Mouse (Mus musculus): ENCODE data around the gene Sdk1. TPM values are rescaled to one million over a fixed set of nuclear protein-coding genes. Genes with fewer than 3 reads are reported as not detected.

Sdk1 gene
- total and polyA plus RNA-seq, 3 experiments, result not detected

- Histone ChIP-seq H3K4me1 (ENCODE audit: control insufficient read depth in 1 of 2, insufficient read depth in 2 of 2, low read length in 2 of 2) (no peaks in the 10 kb centered on the region), H3K27me3 (ENCODE audit: control insufficient read depth in 1 of 2, insufficient read depth in 2 of 2, low read length in 2 of 2) (no peaks in the 10 kb centered on the region), H3K79me2 (ENCODE audit: control insufficient read depth, insufficient read depth, low read length, poor library complexity) (no peaks in the 10 kb centered on the region), H3K36me3 (ENCODE audit: control insufficient read depth in 1 of 2, insufficient read depth in 2 of 2, low read length in 2 of 2) (no peaks in the 10 kb centered on the region), H3K4me3 (ENCODE audit: control insufficient read depth in 1 of 2, insufficient read depth in 1 of 2, low read depth in 2 of 2, low read length in 2 of 2) (no peak overlapping the region), H3K9ac (ENCODE audit: control insufficient read depth, low read depth, low read length, poor library complexity, severe bottlenecking) (no peak overlapping the region), H3K27ac (ENCODE audit: control insufficient read depth, low read depth, low read length) (no peak overlapping the region), H3K9me3 (replicated peaks; ENCODE audit: insufficient read depth, low read length) (no peaks in the 10 kb centered on the region)
- TF ChIP-seq MXI1 (IDR thresholded peaks at IDR 0.05; ENCODE audit: low read depth, low read length) (no peak), HCFC1 (IDR thresholded peaks at IDR 0.05; ENCODE audit: low read depth, low read length) (no peak), ZC3H11A (IDR thresholded peaks at IDR 0.05; ENCODE audit: low read depth, low read length) (no peak), ZMIZ1 (IDR thresholded peaks at IDR 0.05; ENCODE audit: low read depth, low read length) (no peak), CTCF (IDR thresholded peaks at IDR 0.05 in 2 of 3, conservative IDR thresholded peaks at IDR 0.05 in 1 of 3; ENCODE audit: control insufficient read depth in 1 of 3, insufficient read depth in 1 of 3, low read depth in 2 of 3, low read length in 3 of 3, poor library complexity in 1 of 3, severe bottlenecking in 1 of 3) (no peak), KAT2A (conservative IDR thresholded peaks at IDR 0.05; ENCODE audit: low read depth, low read length) (no peak), CHD1 (IDR thresholded peaks at IDR 0.05; ENCODE audit: low read depth, low read length) (no peak), MEF2A (IDR thresholded peaks at IDR 0.05; ENCODE audit: extremely low read depth, insufficient replicate concordance, low read depth, low read length, poor library complexity, severe bottlenecking) (no peak), CHD2 (IDR thresholded peaks at IDR 0.05; ENCODE audit: low read length) (no peak), NELFE (IDR thresholded peaks at IDR 0.05; ENCODE audit: low read depth, low read length) (no peak), MYB (IDR thresholded peaks at IDR 0.05; ENCODE audit: low read depth, low read length) (no peak), MAX (IDR thresholded peaks at IDR 0.05; ENCODE audit: low read length) (no peak), UBTF (IDR thresholded peaks at IDR 0.05; ENCODE audit: borderline replicate concordance, insufficient read depth, low read depth, low read length) (no peak)
- DNase-seq (ENCODE audit: low read depth, low spot score), result no peak
Measured at GRCm38 (mm10) chr5:141985551-141985950, 744.3 kb downstream of the Sdk1 start.

- no peaks in the 10 kb centered on the region for H3K36me3 ChIP-seq (ENCODE audit: control insufficient read depth in 1 of 2, insufficient read depth in 2 of 2, low read length in 2 of 2)
- no peak for DNase-seq (ENCODE audit: low read depth, low spot score)
- no peak overlapping the region for H3K4me3 ChIP-seq (ENCODE audit: control insufficient read depth in 1 of 2, insufficient read depth in 1 of 2, low read depth in 2 of 2, low read length in 2 of 2)
- TF ChIP-seq BHLHE40 (IDR thresholded peaks at IDR 0.05; ENCODE audit: borderline replicate concordance, low read depth, low read length), result no peak
- no peak for TF ChIP-seq GABPA (IDR thresholded peaks at IDR 0.05; ENCODE audit: low read depth, low read length)
- no peak for TF ChIP-seq ETS1 (IDR thresholded peaks at IDR 0.05; ENCODE audit: low read depth, low read length)
- no peak for TF ChIP-seq RCOR1 (IDR thresholded peaks at IDR 0.05; ENCODE audit: low read depth, low read length)
- no peak for TF ChIP-seq USF1 (IDR thresholded peaks at IDR 0.05; ENCODE audit: low read depth, low read length)
- no peak for TF ChIP-seq USF2 (IDR thresholded peaks at IDR 0.05; ENCODE audit: borderline replicate concordance in 1 of 2, insufficient read depth in 1 of 2, low read depth in 1 of 2, low read length in 2 of 2)
- TF ChIP-seq POLR2AphosphoS2 (IDR thresholded peaks at IDR 0.05; ENCODE audit: low read length), result no peak
- TF ChIP-seq CTCF (IDR thresholded peaks at IDR 0.05 in 2 of 3, conservative IDR thresholded peaks at IDR 0.05 in 1 of 3; ENCODE audit: control insufficient read depth in 1 of 3, insufficient read depth in 1 of 3, low read depth in 2 of 3, low read length in 3 of 3, poor library complexity in 1 of 3, severe bottlenecking in 1 of 3), result no peak
- no peak for TF ChIP-seq NRF1 (IDR thresholded peaks at IDR 0.05; ENCODE audit: insufficient read depth, low read depth, low read length, poor library complexity, severe bottlenecking)
- TF ChIP-seq ELF1 (IDR thresholded peaks at IDR 0.05; ENCODE audit: low read depth, low read length), result no peak
- TF ChIP-seq MYB (IDR thresholded peaks at IDR 0.05; ENCODE audit: low read depth, low read length), result no peak
- TF ChIP-seq SIN3A (IDR thresholded peaks at IDR 0.05; ENCODE audit: low read length), result no peak
- no peak for TF ChIP-seq ZKSCAN1 (IDR thresholded peaks at IDR 0.05; ENCODE audit: low read depth, low read length)
- TF ChIP-seq TCF12 (IDR thresholded peaks at IDR 0.05; ENCODE audit: low read depth, low read length), result no peak
- no peak for TF ChIP-seq POLR2AphosphoS5 (IDR thresholded peaks at IDR 0.05; ENCODE audit: borderline replicate concordance, low read depth, low read length)
- TF ChIP-seq KAT2A (conservative IDR thresholded peaks at IDR 0.05; ENCODE audit: low read depth, low read length), result no peak
- TF ChIP-seq CHD1 (IDR thresholded peaks at IDR 0.05; ENCODE audit: low read depth, low read length), result no peak
- no peaks in the 10 kb centered on the region for H3K4me1 ChIP-seq (ENCODE audit: control insufficient read depth in 1 of 2, insufficient read depth in 2 of 2, low read length in 2 of 2)
- no peak overlapping the region for H3K9ac ChIP-seq (ENCODE audit: control insufficient read depth, low read depth, low read length, poor library complexity, severe bottlenecking)
- H3K9me3 ChIP-seq (replicated peaks; ENCODE audit: insufficient read depth, low read length), result no peaks in the 10 kb centered on the region
- H3K79me2 ChIP-seq (ENCODE audit: control insufficient read depth, insufficient read depth, low read length, poor library complexity), result no peaks in the 10 kb centered on the region
- H3K27me3 ChIP-seq (ENCODE audit: control insufficient read depth in 1 of 2, insufficient read depth in 2 of 2, low read length in 2 of 2), result no peaks in the 10 kb centered on the region
- H3K27ac ChIP-seq (ENCODE audit: control insufficient read depth, low read depth, low read length), result no peak overlapping the region
Measured at GRCm38 (mm10) chr5:141987287-141987799, 746.1 kb downstream of the Sdk1 start.

Data from MEL (cell line).